Mouse (Mus musculus): ENCODE results near the gene Col4a4. TPM values are rescaled to one million over a fixed set of nuclear protein-coding genes. Genes with fewer than 3 reads are reported as not detected.

Col4a4 gene
- total and polyA plus RNA-seq, 2 experiments = 0.06 to 0.18 TPM

GRCm38 (mm10) chr1:82554889-82555288, 31.8 kb downstream of the Col4a4 start:
- no peak overlapping the region for H3K27ac ChIP-seq (replicated peaks; ENCODE audit: insufficient read depth, low read depth, low read length)
- 40% methylated on average over 5 of the region's 5 CpGs for WGBS
- no peaks in the 10 kb centered on the region for H3K4me1 ChIP-seq (ENCODE audit: control insufficient read depth, insufficient read depth, low read length)
- H3K36me3 ChIP-seq (ENCODE audit: control insufficient read depth, insufficient read depth, low read length) = no peaks in the 10 kb centered on the region
- H3K9ac ChIP-seq (ENCODE audit: low read depth, low read length) = no peak overlapping the region
- no peak overlapping the region for H3K4me3 ChIP-seq (ENCODE audit: insufficient read depth, low read depth, low read length)
- H3K27me3 ChIP-seq (ENCODE audit: control insufficient read depth, insufficient read depth, low read length) = no peaks in the 10 kb centered on the region
- no peak for DNase-seq (ENCODE audit: extremely low read depth, low read depth, low spot score)
- TF ChIP-seq CTCF (IDR thresholded peaks at IDR 0.05; ENCODE audit: low read depth, low read length) (no peak), POLR2A (IDR thresholded peaks at IDR 0.05; ENCODE audit: extremely low read depth, insufficient read depth, low read length) (no peak)
- no peaks in the 10 kb centered on the region for H3K79me2 ChIP-seq (ENCODE audit: control insufficient read depth, insufficient read depth, low read length)

GRCm38 (mm10) chr1:82554443-82554850, 32.2 kb downstream of the Col4a4 start:
- 32% methylated on average over 6 of the region's 6 CpGs for WGBS
- peak; percentile 8 for DNase-seq (ENCODE audit: extremely low read depth, low read depth, low spot score)

GRCm38 (mm10) chr1:82545199-82545960, 41.3 kb downstream of the Col4a4 start:
- no peak for DNase-seq (ENCODE audit: extremely low read depth, low read depth, low spot score)
- Histone ChIP-seq H3K9ac (ENCODE audit: low read depth, low read length) (no peak overlapping the region), H3K79me2 (ENCODE audit: control insufficient read depth, insufficient read depth, low read length) (no peaks in the 10 kb centered on the region), H3K4me1 (ENCODE audit: control insufficient read depth, insufficient read depth, low read length) (no peaks in the 10 kb centered on the region), H3K36me3 (ENCODE audit: control insufficient read depth, insufficient read depth, low read length) (no peaks in the 10 kb centered on the region), H3K27ac (replicated peaks; ENCODE audit: insufficient read depth, low read depth, low read length) (no peak overlapping the region), H3K27me3 (ENCODE audit: control insufficient read depth, insufficient read depth, low read length) (no peaks in the 10 kb centered on the region), H3K4me3 (ENCODE audit: insufficient read depth, low read depth, low read length) (no peak overlapping the region)
- no peak for TF ChIP-seq POLR2A (IDR thresholded peaks at IDR 0.05; ENCODE audit: extremely low read depth, insufficient read depth, low read length)
- no peak for TF ChIP-seq CTCF (IDR thresholded peaks at IDR 0.05; ENCODE audit: low read depth, low read length)
- 73% methylated on average over 8 of the region's 8 CpGs for WGBS

More at GRCm38 (mm10) chr1:82554443-82554850, 32.2 kb downstream of the Col4a4 start:
- Histone ChIP-seq H3K9ac (ENCODE audit: low read depth, low read length) (no peak overlapping the region), H3K36me3 (ENCODE audit: control insufficient read depth, insufficient read depth, low read length) (no peaks in the 10 kb centered on the region), H3K79me2 (ENCODE audit: control insufficient read depth, insufficient read depth, low read length) (no peaks in the 10 kb centered on the region), H3K4me3 (ENCODE audit: insufficient read depth, low read depth, low read length) (no peak overlapping the region), H3K27me3 (ENCODE audit: control insufficient read depth, insufficient read depth, low read length) (no peaks in the 10 kb centered on the region), H3K4me1 (ENCODE audit: control insufficient read depth, insufficient read depth, low read length) (no peaks in the 10 kb centered on the region), H3K27ac (replicated peaks; ENCODE audit: insufficient read depth, low read depth, low read length) (no peak overlapping the region)
- TF ChIP-seq CTCF (IDR thresholded peaks at IDR 0.05; ENCODE audit: low read depth, low read length) (peak; percentile 68), POLR2A (IDR thresholded peaks at IDR 0.05; ENCODE audit: extremely low read depth, insufficient read depth, low read length) (no peak)

- 73% methylated on average over 6 of the region's 6 CpGs for WGBS
- no peak for TF ChIP-seq POLR2A (IDR thresholded peaks at IDR 0.05; ENCODE audit: extremely low read depth, insufficient read depth, low read length)
- no peak for TF ChIP-seq CTCF (IDR thresholded peaks at IDR 0.05; ENCODE audit: low read depth, low read length)
- Histone ChIP-seq H3K27ac (replicated peaks; ENCODE audit: insufficient read depth, low read depth, low read length) (no peak overlapping the region), H3K27me3 (ENCODE audit: control insufficient read depth, insufficient read depth, low read length) (no peaks in the 10 kb centered on the region), H3K4me3 (ENCODE audit: insufficient read depth, low read depth, low read length) (no peak overlapping the region), H3K79me2 (ENCODE audit: control insufficient read depth, insufficient read depth, low read length) (no peaks in the 10 kb centered on the region), H3K4me1 (ENCODE audit: control insufficient read depth, insufficient read depth, low read length) (no peaks in the 10 kb centered on the region), H3K9ac (ENCODE audit: low read depth, low read length) (no peak overlapping the region), H3K36me3 (ENCODE audit: control insufficient read depth, insufficient read depth, low read length) (no peaks in the 10 kb centered on the region)
- no peak for DNase-seq (ENCODE audit: extremely low read depth, low read depth, low spot score)
These were observed 42.0 kb downstream of the Col4a4 start for GRCm38 (mm10) chr1:82544419-82545185.

- TF ChIP-seq POLR2A (IDR thresholded peaks at IDR 0.05; ENCODE audit: extremely low read depth, insufficient read depth, low read length) = no peak
- no peak for TF ChIP-seq CTCF (IDR thresholded peaks at IDR 0.05; ENCODE audit: low read depth, low read length)
- H3K4me3 ChIP-seq (ENCODE audit: insufficient read depth, low read depth, low read length) = no peak overlapping the region
- H3K9ac ChIP-seq (ENCODE audit: low read depth, low read length) = no peak overlapping the region
- H3K27me3 ChIP-seq (ENCODE audit: control insufficient read depth, insufficient read depth, low read length) = no peaks in the 10 kb centered on the region
- H3K27ac ChIP-seq (replicated peaks; ENCODE audit: insufficient read depth, low read depth, low read length) = no peak overlapping the region
- WGBS = 94% methylated on average over 2 of the region's 2 CpGs
- H3K4me1 ChIP-seq (ENCODE audit: control insufficient read depth, insufficient read depth, low read length) = no peaks in the 10 kb centered on the region
- no peaks in the 10 kb centered on the region for H3K36me3 ChIP-seq (ENCODE audit: control insufficient read depth, insufficient read depth, low read length)
- no peak for DNase-seq (ENCODE audit: extremely low read depth, low read depth, low spot score)
- H3K79me2 ChIP-seq (ENCODE audit: control insufficient read depth, insufficient read depth, low read length) = no peaks in the 10 kb centered on the region
These were observed 42.7 kb downstream of the Col4a4 start for GRCm38 (mm10) chr1:82543934-82544333.
